Mouse (Mus musculus): ENCODE measurements around the gene Lsm7. TPM values are rescaled to one million over a fixed set of nuclear protein-coding genes. Genes with fewer than 3 reads are reported as not detected.

Lsm7 gene
- polyA plus RNA-seq, 1 experiment: 17.4 TPM

- Histone ChIP-seq H3K36me3 (ENCODE audit: control insufficient read depth) (no peaks in the 10 kb centered on the region; the same call in 1 of the 2 replicates), H3K4me3 (replicated peaks) (no peak overlapping the region), H3K27me3 (ENCODE audit: control insufficient read depth) (peaks cover 40% of the 10 kb centered on the region), H3K9me3 (ENCODE audit: control insufficient read depth, low read length) (peaks cover 3% of the 10 kb centered on the region; the same call in 1 of the 2 replicates), H3K4me1 (ENCODE audit: control insufficient read depth) (peaks cover 34% of the 10 kb centered on the region)
- no peak for TF ChIP-seq GATA1 (IDR thresholded peaks at IDR 0.05; ENCODE audit: low read length)
- no peak for TF ChIP-seq TAL1 (IDR thresholded peaks at IDR 0.05; ENCODE audit: low read length)
These were observed 40.2 kb downstream of the Lsm7 start for GRCm38 (mm10) chr10:80814800-80815199.

- H3K27me3 ChIP-seq (ENCODE audit: control insufficient read depth): peaks cover 55% of the 10 kb centered on the region
- peaks cover 3% of the 10 kb centered on the region; the same call in 1 of the 2 replicates for H3K9me3 ChIP-seq (ENCODE audit: control insufficient read depth, low read length)
- peaks cover 21% of the 10 kb centered on the region for H3K4me1 ChIP-seq (ENCODE audit: control insufficient read depth)
- H3K4me3 ChIP-seq (replicated peaks): no peak within 1 kb of the TSS
- H3K36me3 ChIP-seq (ENCODE audit: control insufficient read depth): no peaks in the 10 kb centered on the region; the same call in 1 of the 2 replicates
- TF ChIP-seq GATA1 (IDR thresholded peaks at IDR 0.05; ENCODE audit: low read length) (no peak), TAL1 (IDR thresholded peaks at IDR 0.05; ENCODE audit: low read length) (no peak)
These were observed 41.6 kb downstream of the Lsm7 start, which contains the start of gene Jsrp1 for GRCm38 (mm10) chr10:80813366-80813765. Gene Jsrp1 (minus strand): TSS chr10:80813498.

GRCm38 (mm10) chr10:80812391-80813041 is 42.5 kb downstream of the Lsm7 start:
- no peaks in the 10 kb centered on the region for H3K36me3 ChIP-seq (ENCODE audit: control insufficient read depth)
- H3K4me1 ChIP-seq (ENCODE audit: control insufficient read depth): peaks cover 22% of the 10 kb centered on the region
- no peak for TF ChIP-seq GATA1 (IDR thresholded peaks at IDR 0.05; ENCODE audit: low read length)
- TF ChIP-seq TAL1 (IDR thresholded peaks at IDR 0.05; ENCODE audit: low read length): no peak
- H3K27me3 ChIP-seq (ENCODE audit: control insufficient read depth): peaks cover 63% of the 10 kb centered on the region
- no peak overlapping the region for H3K4me3 ChIP-seq (replicated peaks)
- peaks cover 6% of the 10 kb centered on the region; the same call in 1 of the 2 replicates for H3K9me3 ChIP-seq (ENCODE audit: control insufficient read depth, low read length)

GRCm38 (mm10) chr10:80810084-80810483 is 44.9 kb downstream of the Lsm7 start:
- Histone ChIP-seq H3K9me3 (ENCODE audit: control insufficient read depth, low read length) (peaks cover 6% of the 10 kb centered on the region; the same call in 1 of the 2 replicates), H3K27me3 (ENCODE audit: control insufficient read depth) (peaks cover 79% of the 10 kb centered on the region), H3K36me3 (ENCODE audit: control insufficient read depth) (peaks cover 15% of the 10 kb centered on the region), H3K4me3 (replicated peaks) (no peak overlapping the region), H3K4me1 (ENCODE audit: control insufficient read depth) (peaks cover 37% of the 10 kb centered on the region)
- no peak for TF ChIP-seq GATA1 (IDR thresholded peaks at IDR 0.05; ENCODE audit: low read length)

- H3K36me3 ChIP-seq (ENCODE audit: control insufficient read depth): peaks cover 25% of the 10 kb centered on the region
- no peak overlapping the region for H3K4me3 ChIP-seq (replicated peaks)
- TF ChIP-seq GATA1 (IDR thresholded peaks at IDR 0.05; ENCODE audit: low read length) (no peak), TAL1 (IDR thresholded peaks at IDR 0.05; ENCODE audit: low read length) (no peak)
- peaks cover 6% of the 10 kb centered on the region; the same call in 1 of the 2 replicates for H3K9me3 ChIP-seq (ENCODE audit: control insufficient read depth, low read length)
- peaks cover 76% of the 10 kb centered on the region for H3K27me3 ChIP-seq (ENCODE audit: control insufficient read depth)
- H3K4me1 ChIP-seq (ENCODE audit: control insufficient read depth): peaks cover 37% of the 10 kb centered on the region
These were observed 45.9 kb downstream of the Lsm7 start for GRCm38 (mm10) chr10:80808985-80809632.

DNA sequence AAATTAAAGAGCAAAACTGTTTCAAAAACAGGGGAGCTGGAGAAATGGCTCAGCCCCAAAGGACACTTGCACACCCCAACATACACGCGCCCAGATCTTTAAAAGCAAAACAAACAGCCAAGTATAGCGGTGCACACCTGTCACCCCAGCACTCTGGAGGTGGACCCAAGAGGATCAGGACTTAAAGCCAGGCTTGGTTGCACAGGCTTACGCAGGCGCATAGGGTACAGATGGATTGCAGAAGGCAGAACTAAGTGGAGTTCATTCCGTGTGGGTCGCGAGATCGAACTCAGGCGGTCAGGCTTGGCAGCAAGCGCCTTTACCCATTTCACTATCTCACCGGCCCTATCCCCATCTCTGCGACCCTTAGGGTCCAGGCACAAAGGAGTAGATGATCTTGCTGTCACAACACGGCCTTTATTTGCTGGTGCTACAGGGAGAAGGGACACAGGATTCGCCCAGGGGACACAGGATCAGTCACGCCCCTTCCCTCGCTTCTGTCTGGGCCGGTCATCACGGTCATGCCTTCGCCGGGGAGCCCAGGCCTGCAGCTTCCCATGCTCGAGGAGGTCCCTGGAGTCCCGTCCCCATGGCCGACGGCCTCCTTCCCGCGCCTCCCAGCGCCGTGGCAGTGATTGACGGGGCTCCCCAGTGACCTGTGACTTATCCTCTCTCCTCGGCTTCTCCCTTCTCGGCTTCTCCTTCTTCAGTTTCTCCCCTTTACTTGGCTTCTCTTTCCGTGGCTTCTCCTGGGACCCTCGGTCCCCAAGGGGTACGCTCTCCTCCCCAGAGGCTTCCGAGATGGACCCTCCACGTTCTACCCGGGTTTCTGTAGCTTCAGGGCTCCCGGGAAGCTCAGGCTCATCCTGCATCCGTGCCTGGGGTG is 46.7 kb downstream of the Lsm7 start:
- H3K4me3 ChIP-seq (replicated peaks): no peak overlapping the region
- peaks cover 72% of the 10 kb centered on the region for H3K27me3 ChIP-seq (ENCODE audit: control insufficient read depth)
- H3K36me3 ChIP-seq (ENCODE audit: control insufficient read depth): peaks cover 33% of the 10 kb centered on the region
- TF ChIP-seq GATA1 (IDR thresholded peaks at IDR 0.05; ENCODE audit: low read length) (no peak), TAL1 (IDR thresholded peaks at IDR 0.05; ENCODE audit: low read length) (no peak)
- H3K4me1 ChIP-seq (ENCODE audit: control insufficient read depth): peaks cover 40% of the 10 kb centered on the region
- H3K9me3 ChIP-seq (ENCODE audit: control insufficient read depth, low read length): peaks cover 3% of the 10 kb centered on the region; the same call in 1 of the 2 replicates

GRCm38 (mm10) chr10:80807057-80807627 is 47.9 kb downstream of the Lsm7 start:
- peaks cover 47% of the 10 kb centered on the region for H3K4me1 ChIP-seq (ENCODE audit: control insufficient read depth)
- peak overlapping the region; percentile 58 for H3K4me3 ChIP-seq (replicated peaks)
- H3K27me3 ChIP-seq (ENCODE audit: control insufficient read depth): peaks cover 62% of the 10 kb centered on the region
- TF ChIP-seq GATA1 (IDR thresholded peaks at IDR 0.05; ENCODE audit: low read length): no peak
- TF ChIP-seq TAL1 (IDR thresholded peaks at IDR 0.05; ENCODE audit: low read length): no peak
- peaks cover 45% of the 10 kb centered on the region for H3K36me3 ChIP-seq (ENCODE audit: control insufficient read depth)
- peaks cover 3% of the 10 kb centered on the region; the same call in 1 of the 2 replicates for H3K9me3 ChIP-seq (ENCODE audit: control insufficient read depth, low read length)

DNA sequence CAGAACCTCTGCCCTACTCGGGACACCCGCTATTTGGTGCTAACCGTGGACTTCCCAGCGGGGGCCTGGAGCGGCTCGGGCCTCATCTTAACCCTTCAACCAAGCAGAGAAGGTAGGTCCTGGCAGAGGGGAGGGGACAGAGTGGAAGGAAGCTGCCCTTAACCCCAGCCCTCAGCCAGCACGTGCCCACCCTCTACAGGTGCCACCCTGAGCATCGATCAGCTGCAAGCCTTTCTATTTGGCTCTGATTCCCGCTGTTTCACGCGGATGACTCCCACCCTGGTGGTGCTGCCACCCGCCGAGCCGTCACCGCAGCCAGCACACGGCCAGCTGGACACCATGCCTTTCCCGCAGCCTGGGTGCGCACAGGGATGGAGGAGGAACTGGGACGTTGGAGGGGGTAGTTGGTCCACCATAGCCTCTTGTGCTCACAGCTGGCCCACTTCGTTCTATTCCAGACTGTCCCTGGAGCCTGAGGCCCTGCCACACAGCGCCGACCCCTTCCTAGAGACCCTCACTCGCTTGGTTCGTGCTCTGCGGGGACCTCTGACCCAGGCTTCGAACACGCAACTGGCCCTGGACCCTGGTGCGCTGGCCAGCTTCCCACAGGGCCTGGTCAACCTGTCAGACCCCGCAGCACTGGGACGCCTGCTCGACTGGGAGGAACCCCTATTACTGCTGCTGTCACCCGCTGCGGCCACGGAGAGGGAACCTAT is 48.5 kb downstream of the Lsm7 start:
- Histone ChIP-seq H3K9me3 (ENCODE audit: control insufficient read depth, low read length) (peaks cover 3% of the 10 kb centered on the region; the same call in 1 of the 2 replicates), H3K4me3 (replicated peaks) (peak overlapping the region; percentile 58), H3K4me1 (ENCODE audit: control insufficient read depth) (peaks cover 49% of the 10 kb centered on the region), H3K27me3 (ENCODE audit: control insufficient read depth) (peaks cover 56% of the 10 kb centered on the region), H3K36me3 (ENCODE audit: control insufficient read depth) (peaks cover 51% of the 10 kb centered on the region)
- TF ChIP-seq TAL1 (IDR thresholded peaks at IDR 0.05; ENCODE audit: low read length): no peak
- no peak for TF ChIP-seq GATA1 (IDR thresholded peaks at IDR 0.05; ENCODE audit: low read length)

Measured in erythroblast, embryonic 14.5 days (primary cell).